In the genomic region with DNA sequence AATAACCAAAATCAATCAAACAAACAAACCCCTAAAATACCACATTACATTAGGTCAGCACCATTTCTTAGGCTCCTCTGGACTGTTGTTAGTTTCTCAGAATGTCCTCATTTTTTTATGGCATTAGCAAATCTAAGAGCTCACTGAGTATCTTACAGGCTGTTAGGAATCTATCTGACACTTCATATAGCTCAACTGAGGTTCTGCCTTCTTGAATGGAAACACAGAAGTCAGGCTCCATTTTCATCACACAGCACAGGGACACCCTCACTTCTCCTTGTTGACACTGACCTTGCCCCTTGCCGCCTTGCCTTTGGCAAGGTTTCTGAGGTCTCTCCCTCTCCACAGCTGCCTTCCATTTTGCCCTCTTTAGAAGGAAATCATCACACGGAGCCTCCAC, we compare ENCODE assay signal across 26 mouse cellular contexts. TPM values are rescaled to one million over a fixed set of nuclear protein-coding genes. Genes with fewer than 3 reads are reported as not detected.
DNase-seq lines count a peak whose midpoint lies in the region; ATAC-seq and TF ChIP-seq lines count a peak whose summit lies in the region.
"Had no signal": no experiment of that assay in that cellular context is flagged by ENCODE, and none has a peak within 500 bp of the region (broad histone marks: within the 10 kb centered on the region; RNA-seq: fewer than 3 reads in every experiment).

No protein-coding gene starts in this region.

- WGBS in heart, embryonic 10.5 days: 38% methylated on average over 2 of the region's 2 CpGs
- 45% methylated on average over 2 of the region's 2 CpGs for WGBS in heart, embryonic 15.5 days
- WGBS in lung, postnatal 0 days: 29% methylated on average over 2 of the region's 2 CpGs

- no peaks in the 10 kb centered on the region for H3K27me3 ChIP-seq in heart, embryonic 10.5 days (ENCODE audit: insufficient read depth, poor library complexity, severe bottlenecking)
- H3K27me3 ChIP-seq in heart, embryonic 15.5 days: no peaks in the 10 kb centered on the region
- H3K27me3 ChIP-seq in lung, postnatal 0 days (replicated peaks; ENCODE audit: insufficient read depth, low read length): no peaks in the 10 kb centered on the region
- H3K27me3 ChIP-seq: embryonic facial prominence, embryonic 15.5 days; forebrain, embryonic 12.5 days had no signal

- H3K4me2 ChIP-seq in heart, embryonic 15.5 days: no peak overlapping the region
- H3K4me2 ChIP-seq in lung, postnatal 0 days (replicated peaks; ENCODE audit: low read depth, low read length): no peak overlapping the region
- H3K4me2 ChIP-seq: embryonic facial prominence, embryonic 13.5 days; embryonic facial prominence, embryonic 15.5 days; forebrain, embryonic 12.5 days had no signal

- DNase-seq in heart, embryonic 10.5 days (ENCODE audit: low spot score): no peak
- no peak for DNase-seq in heart, postnatal 14 days
- no peak for DNase-seq in heart, postnatal 10 days
- peak; percentile 69 for DNase-seq in lung, postnatal 0 days (ENCODE audit: low spot score)
- DNase-seq in lung, adult 18-20 months: no peak
- DNase-seq: adrenal gland, adult 2 months; adrenal gland, postnatal 10 days; adrenal gland, postnatal 25 days; cerebellum, adult 11 months; cerebellum, adult 18-20 months; cerebellum, adult 8-10 months; cerebellum, adult 9-11 months; cerebellum, postnatal 14 days; cerebellum, postnatal 36 days; embryo, embryonic 11 days had no signal

- H3K36me3 ChIP-seq in heart, embryonic 10.5 days: no peaks in the 10 kb centered on the region
- no peaks in the 10 kb centered on the region for H3K36me3 ChIP-seq in heart, embryonic 15.5 days
- H3K36me3 ChIP-seq in lung, postnatal 0 days (ENCODE audit: insufficient read depth, low read length): no peaks in the 10 kb centered on the region
- H3K36me3 ChIP-seq: embryonic facial prominence, embryonic 13.5 days; embryonic facial prominence, embryonic 15.5 days; forebrain, embryonic 10.5 days; forebrain, embryonic 12.5 days had no signal

- no peak for TF ChIP-seq EP300 in lung, postnatal 0 days (IDR thresholded peaks at IDR 0.05)

- no peaks in the 10 kb centered on the region for H3K9me3 ChIP-seq in heart, embryonic 10.5 days
- H3K9me3 ChIP-seq in heart, embryonic 15.5 days (replicated peaks): no peaks in the 10 kb centered on the region
- H3K9me3 ChIP-seq in lung, postnatal 0 days (ENCODE audit: low read length): no peaks in the 10 kb centered on the region
- H3K9me3 ChIP-seq: embryonic facial prominence, embryonic 13.5 days; embryonic facial prominence, embryonic 15.5 days; forebrain, embryonic 10.5 days; forebrain, embryonic 12.5 days had no signal

- H3K27ac ChIP-seq in heart, embryonic 10.5 days: peak overlapping the region; percentile 74
- H3K27ac ChIP-seq in heart, embryonic 15.5 days: peak overlapping the region; percentile 76; the same call in 1 of the 2 replicates
- H3K27ac ChIP-seq in lung, postnatal 0 days (ENCODE audit: low read length): no peak overlapping the region
- H3K27ac ChIP-seq: embryonic facial prominence, embryonic 13.5 days; embryonic facial prominence, embryonic 15.5 days; forebrain, embryonic 10.5 days; forebrain, embryonic 12.5 days had no signal

- H3K4me1 ChIP-seq in heart, embryonic 10.5 days: peaks cover 10% of the 10 kb centered on the region
- H3K4me1 ChIP-seq in heart, embryonic 15.5 days (replicated peaks): peaks cover 9% of the 10 kb centered on the region
- no peaks in the 10 kb centered on the region for H3K4me1 ChIP-seq in lung, postnatal 0 days (ENCODE audit: insufficient read depth, low read depth, low read length)
- H3K4me1 ChIP-seq: embryonic facial prominence, embryonic 13.5 days had no signal

- intact Hi-C loops in heart, postnatal 14 days (cut with DNase I): no loop called here
- intact Hi-C loops in heart, postnatal 10 days (cut with DNase I): no loop called here

- no peak for TF ChIP-seq CTCF in lung, postnatal 0 days (IDR thresholded peaks at IDR 0.05)

- no peak overlapping the region for H3K9ac ChIP-seq in heart, embryonic 15.5 days
- H3K9ac ChIP-seq in lung, postnatal 0 days (replicated peaks; ENCODE audit: low read depth): no peak overlapping the region
- H3K9ac ChIP-seq: embryonic facial prominence, embryonic 13.5 days; embryonic facial prominence, embryonic 15.5 days; forebrain, embryonic 12.5 days had no signal

- H3K4me3 ChIP-seq in heart, embryonic 10.5 days: no peak overlapping the region
- no peak overlapping the region for H3K4me3 ChIP-seq in heart, embryonic 15.5 days
- no peak overlapping the region for H3K4me3 ChIP-seq in lung, postnatal 0 days (ENCODE audit: low read depth, low read length)
- H3K4me3 ChIP-seq: embryonic facial prominence, embryonic 13.5 days; embryonic facial prominence, embryonic 15.5 days; erythroblast, embryonic 14.5 days; forebrain, embryonic 10.5 days; forebrain, embryonic 12.5 days had no signal

- no peak for ATAC-seq in heart, embryonic 15.5 days (replicated peaks; ENCODE audit: insufficient number of reproducible peaks, insufficient read depth, low FRiP score, low read depth)
- peak; percentile 82 for ATAC-seq in lung, postnatal 0 days
- ATAC-seq: forebrain, embryonic 14.5 days had no signal

RNA-seq across cellular contexts. Expression of a gene that starts 10.0 kb away (rescaled TPM):
- 0.05 and 0.18 TPM in 2 replicates for polyA plus RNA-seq in heart, embryonic 10.5 days (2016; fragmentation: Nextera tagmentation; extraction: Ambion mirVana)
- total RNA-seq in heart, postnatal 14 days (2021): under 1 TPM in 1 of 2 experiments, not detected in 1; 0.07 TPM
- 0.25 and 0.46 TPM in 2 replicates for polyA plus RNA-seq in heart, embryonic 15.5 days (2015; fragmentation: Nextera tagmentation; extraction: Ambion mirVana)
- under 1 TPM in 1 of 2 experiments, not detected in 1; 0.10 TPM for total RNA-seq in heart, postnatal 10 days (2021)
- polyA plus RNA-seq in lung, postnatal 0 days (2015; fragmentation: Nextera tagmentation; extraction: Ambion mirVana): 0.54 TPM in 1 of 2 replicates, not detected in the other
- total RNA-seq: common myeloid progenitor, adult 5-6 weeks; ES-E14 had no signal
- polyA plus RNA-seq: C2C12; embryonic facial prominence, embryonic 11.5 days; embryonic facial prominence, embryonic 13.5 days; erythroblast, embryonic 14.5 days; forebrain, embryonic 10.5 days; forebrain, embryonic 12.5 days had no signal
